Mouse (Mus musculus) ES-E14 (cell line): ENCODE results near the gene Pex14. TPM values are rescaled to one million over a fixed set of nuclear protein-coding genes. Genes with fewer than 3 reads are reported as not detected.

Experiments used
- DNase-seq: peaks from one replicate; pipeline ENCODE4 v3.0.0-alpha.2; 2013; ENCODE audit warnings: low read depth, low spot score
- H3K27ac ChIP-seq: 2 replicates; pipeline ENCODE4 v1.5.1; 2012; ENCODE audit warnings: low read depth, mild to moderate bottlenecking, low read length, moderate library complexity, mixed read lengths; ENCODE audit not compliant: poor library complexity, insufficient read depth, severe bottlenecking
- H3K36me3 ChIP-seq: 2 replicates; pipeline ENCODE4 v1.6.1; 2012; ENCODE audit warnings: mild to moderate bottlenecking, low read length, moderate library complexity, mixed read lengths; ENCODE audit not compliant: control insufficient read depth, poor library complexity, insufficient read depth, severe bottlenecking
- H3K4me1 ChIP-seq, 2 experiments: fragments of 150-350 bp in 1 of 2; sonication (generic) in 1 of 2; 2 replicates each; pipeline ENCODE4 v1.6.1; 2012; ENCODE audit warnings: low read length in 2 of 2, mild to moderate bottlenecking in 1 of 2, mixed read lengths in 1 of 2; ENCODE audit not compliant: control insufficient read depth in 2 of 2, insufficient read depth in 2 of 2, poor library complexity in 1 of 2
- H3K4me3 ChIP-seq, 2 experiments: fragments of 150-350 bp in 1 of 2; sonication (generic) in 1 of 2; 2 replicates each; pipeline ENCODE4 v1.5.1; 2012; ENCODE audit warnings: low read length in 2 of 2, low read depth in 1 of 2, mild to moderate bottlenecking in 1 of 2, mixed read lengths in 1 of 2; ENCODE audit not compliant: insufficient read depth in 1 of 2, poor library complexity in 1 of 2, severe bottlenecking in 1 of 2
- H3K9ac ChIP-seq: 2 replicates; pipeline ENCODE4 v1.6.1; 2012; ENCODE audit warnings: low read depth, mild to moderate bottlenecking, low read length, mixed read lengths; ENCODE audit not compliant: poor library complexity, insufficient read depth, severe bottlenecking
- H3K9me3 ChIP-seq: fragments of 150-350 bp; sonication (generic); 2 replicates; pipeline ENCODE4 v1.6.1; 2012; ENCODE audit warnings: low read depth, mild to moderate bottlenecking, low read length; ENCODE audit not compliant: control insufficient read depth, insufficient read depth
- CHD2 ChIP-seq: IDR thresholded peaks from 2 replicates; pipeline ENCODE4 v1.6.1; 2014; ENCODE audit warnings: mild to moderate bottlenecking, low read depth, low read length, inconsistent platforms
- HCFC1 ChIP-seq: IDR thresholded peaks from 2 replicates; pipeline ENCODE4 v1.6.1; 2012; ENCODE audit warnings: low read length, inconsistent platforms, borderline replicate concordance; ENCODE audit not compliant: insufficient read depth
- MAFK ChIP-seq: IDR thresholded peaks from 2 replicates; pipeline ENCODE4 v1.6.1; 2014; ENCODE audit warnings: mild to moderate bottlenecking, low read depth, low read length, inconsistent platforms; ENCODE audit not compliant: insufficient read depth
- ZC3H11A ChIP-seq: IDR thresholded peaks from 2 replicates; pipeline ENCODE4 v1.6.1; 2012; ENCODE audit warnings: low read depth, mild to moderate bottlenecking, inconsistent platforms, low read length, borderline replicate concordance
- ZNF384 ChIP-seq: IDR thresholded peaks from 2 replicates; pipeline ENCODE4 v1.6.1; 2012; ENCODE audit warnings: low read depth, low read length, inconsistent platforms
- in situ Hi-C, 2 experiments: fragments of 600-800 bp; cut with MboI; formaldehyde crosslinking; loops; one replicate each; pipeline ENCODE4 v1.15.1; 2025; ENCODE audit warnings: low sequenced_read_pairs in 2 of 2, inconsistent platforms in 1 of 2; ENCODE audit not compliant: unreplicated experiment in 2 of 2
- total RNA-seq: library from RNA; depleted of rRNA; stranded (reverse); fragments of 300-350 nt; gene quantifications from 2 replicates; pipeline ENCODE4 v1.2.3, GENCODE M21; 2012

Gene Pex14
- total RNA-seq, 1 experiment, result 80.3 TPM

GRCm38 (mm10) chr4:149145151-149145550 is 45.5 kb upstream of the Pex14 start:
- no peak for DNase-seq
- Histone ChIP-seq H3K9ac (no peak overlapping the region), H3K27ac (no peak overlapping the region), H3K9me3 (no peaks in the 10 kb centered on the region), H3K4me1 (peaks cover 0 to 3% of the 10 kb centered on the region in 2 experiments; a peak in 1 of 4 replicates), H3K36me3 (peaks cover 9% of the 10 kb centered on the region), H3K4me3 (no peak overlapping the region)
- TF ChIP-seq MAFK (no peak), ZNF384 (no peak), CHD2 (no peak), HCFC1 (no peak), ZC3H11A (no peak)
- in situ Hi-C loops, result no loop called here

- peak; percentile 73 for DNase-seq
- no peak for TF ChIP-seq MAFK
- TF ChIP-seq ZC3H11A, result peak; percentile 86
- no peak for TF ChIP-seq HCFC1
- TF ChIP-seq CHD2, result no peak
- Histone ChIP-seq H3K36me3 (peaks cover 3% of the 10 kb centered on the region; the same call in 1 of the 2 replicates), H3K9me3 (no peaks in the 10 kb centered on the region), H3K4me1 (peaks cover 0 to 3% of the 10 kb centered on the region in 2 experiments; a peak in 1 of 4 replicates), H3K9ac (no peak overlapping the region), H3K4me3 (no peak overlapping the region), H3K27ac (no peak overlapping the region)
- in situ Hi-C loops, result no loop called here
These were observed 44.8 kb upstream of the Pex14 start for GRCm38 (mm10) chr4:149144459-149144858.

DNA sequence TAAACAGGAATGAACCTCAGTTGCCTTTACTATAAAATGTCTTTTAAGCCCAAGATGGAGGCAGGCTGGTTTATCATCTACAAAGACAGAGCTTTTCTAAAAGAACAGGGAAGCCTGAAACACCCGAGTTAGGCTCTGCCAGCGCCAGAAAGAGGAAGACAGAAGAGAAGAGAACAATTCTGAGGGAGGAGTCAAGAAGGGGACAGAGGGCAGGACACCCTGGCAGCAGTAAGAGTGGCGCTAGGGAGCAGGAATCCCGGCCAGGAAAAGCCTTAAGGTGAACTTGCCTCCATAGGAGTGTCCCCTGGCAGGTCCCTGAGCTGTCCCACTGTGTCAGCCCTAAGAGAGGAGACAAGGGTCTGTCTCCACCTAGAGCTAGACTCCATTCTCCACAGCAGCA is 43.9 kb upstream of the Pex14 start:
- DNase-seq, result no peak
- Histone ChIP-seq H3K4me1 (peaks cover 0 to 3% of the 10 kb centered on the region in 2 experiments; a peak in 1 of 4 replicates), H3K36me3 (no peaks in the 10 kb centered on the region), H3K27ac (no peak overlapping the region), H3K4me3 (no peak overlapping the region), H3K9me3 (no peaks in the 10 kb centered on the region), H3K9ac (no peak overlapping the region)
- in situ Hi-C loops, result no loop called here
- TF ChIP-seq HCFC1 (no peak), ZNF384 (no peak), MAFK (no peak), CHD2 (no peak), ZC3H11A (no peak)

- no peak for DNase-seq
- Histone ChIP-seq H3K9ac (no peak overlapping the region), H3K4me3 (no peak overlapping the region), H3K27ac (no peak overlapping the region), H3K9me3 (no peaks in the 10 kb centered on the region), H3K4me1 (peaks cover 0 to 3% of the 10 kb centered on the region in 2 experiments; a peak in 1 of 4 replicates), H3K36me3 (no peaks in the 10 kb centered on the region)
- in situ Hi-C loops, result no loop called here
- TF ChIP-seq HCFC1, result no peak
- no peak for TF ChIP-seq MAFK
- no peak for TF ChIP-seq ZC3H11A
- no peak for TF ChIP-seq ZNF384
- TF ChIP-seq CHD2, result no peak
These were observed 38.8 kb upstream of the Pex14 start for GRCm38 (mm10) chr4:149138515-149138914.
